Mouse (Mus musculus) forebrain, embryonic 15.5 days (tissue): ENCODE results near the gene Tnfaip2. TPM values are rescaled to one million over a fixed set of nuclear protein-coding genes. Genes with fewer than 3 reads are reported as not detected.

Source experiments
- ATAC-seq: fragments of 200-750 bp; cut with Nextera tagmentation; replicated peaks from 2 replicates; pipeline ENCODE4 v1.8.0; 2017; ENCODE audit warnings: mild to moderate bottlenecking, moderate TSS enrichment, moderate library complexity
- H3K27ac ChIP-seq: fragments of 300-500 bp; sonication (generic); replicated peaks from 2 replicates; pipeline ENCODE4 v1.5.1; 2015; ENCODE audit warnings: mild to moderate bottlenecking, inconsistent platforms
- H3K27me3 ChIP-seq: fragments of 300-500 bp; sonication (generic); 2 replicates; pipeline ENCODE4 v1.6.1; 2015; ENCODE audit warnings: inconsistent platforms
- H3K36me3 ChIP-seq: fragments of 300-500 bp; sonication (generic); 2 replicates; pipeline ENCODE4 v1.6.1; 2015; ENCODE audit warnings: mild to moderate bottlenecking, inconsistent platforms
- H3K4me1 ChIP-seq: fragments of 300-500 bp; sonication (generic); 2 replicates; pipeline ENCODE4 v1.6.1; 2015; ENCODE audit warnings: inconsistent platforms
- H3K4me2 ChIP-seq: fragments of 300-500 bp; sonication (generic); replicated peaks from 2 replicates; pipeline ENCODE4 v1.6.1; 2015; ENCODE audit warnings: mild to moderate bottlenecking, inconsistent platforms
- H3K4me3 ChIP-seq: fragments of 300-500 bp; sonication (generic); 2 replicates; pipeline ENCODE4 v1.5.1; 2015; ENCODE audit warnings: mild to moderate bottlenecking, inconsistent platforms
- H3K9ac ChIP-seq: fragments of 300-500 bp; sonication (generic); replicated peaks from 2 replicates; pipeline ENCODE4 v1.6.1; 2015; ENCODE audit warnings: mild to moderate bottlenecking, inconsistent platforms
- H3K9me3 ChIP-seq: fragments of 300-500 bp; sonication (generic); 2 replicates; pipeline ENCODE4 v1.6.1; 2016; ENCODE audit warnings: inconsistent platforms
- WGBS: fragments of 180-500 bp; shearing (Covaris S2); methylation state at CpG from one replicate; pipeline ENCODE4 v1.1.7; 2015; ENCODE audit warnings: mixed read lengths; 5-methylcytosine and 5-hydroxymethylcytosine counted together
- polyA plus RNA-seq: library from polyadenylated mRNA; unstranded; fragments of >200 nt; fragmentation: Nextera tagmentation; extraction: Ambion mirVana; gene quantifications from 2 replicates; pipeline ENCODE4 v1.2.1, GENCODE M21; 2015

Gene Tnfaip2
- polyA plus RNA-seq, 1 experiment from 2014 or later, result 0.51 TPM

- Histone ChIP-seq H3K27me3 (peaks cover 38% of the 10 kb centered on the region), H3K9me3 (no peaks in the 10 kb centered on the region)
- 91% methylated on average over 6 of the region's 6 CpGs for WGBS
These were observed 3.4 kb upstream of the Tnfaip2 start for GRCm38 (mm10) chr12:111438850-111439249.

GRCm38 (mm10) chr12:111440701-111441373 lies 1.4 kb upstream of the Tnfaip2 start:
- 97% methylated on average over 9 of the region's 9 CpGs for WGBS
- peaks cover 54% of the 10 kb centered on the region for H3K27me3 ChIP-seq

More at GRCm38 (mm10) chr12:111438850-111439249, 3.4 kb upstream of the Tnfaip2 start:
- H3K27ac ChIP-seq, result no peak overlapping the region
- H3K4me3 ChIP-seq, result no peak overlapping the region
- no peak overlapping the region for H3K9ac ChIP-seq
- no peak overlapping the region for H3K4me2 ChIP-seq
- ATAC-seq, result no peak
- H3K36me3 ChIP-seq, result no peaks in the 10 kb centered on the region
- peaks cover 12% of the 10 kb centered on the region for H3K4me1 ChIP-seq

DNA sequence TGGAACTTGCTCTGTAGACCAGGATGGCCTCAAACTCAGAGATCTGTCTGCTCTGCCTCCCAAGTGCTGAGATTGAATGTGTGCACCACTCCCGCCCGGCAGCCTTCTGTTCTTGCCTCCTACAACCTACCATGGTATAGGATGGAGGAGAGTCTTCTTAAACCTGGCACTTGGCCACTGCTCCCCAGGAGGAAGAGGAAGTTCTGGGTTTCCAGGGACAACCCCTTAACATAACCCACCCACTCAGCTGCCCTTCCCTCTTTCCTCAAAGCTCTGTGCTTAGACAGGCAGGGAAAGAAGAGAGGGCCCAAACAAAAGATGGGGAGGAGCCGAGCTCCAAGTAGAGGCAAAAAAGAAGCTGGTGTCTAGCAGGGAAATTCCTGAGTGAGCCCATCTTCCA lies 746 bp upstream of the Tnfaip2 start:
- Histone ChIP-seq H3K9me3 (no peaks in the 10 kb centered on the region), H3K4me2 (no peak overlapping the region), H3K36me3 (no peaks in the 10 kb centered on the region), H3K4me3 (no peak overlapping the region), H3K4me1 (peaks cover 19% of the 10 kb centered on the region), H3K9ac (no peak overlapping the region), H3K27ac (no peak overlapping the region), H3K27me3 (peaks cover 61% of the 10 kb centered on the region)
- no peak for ATAC-seq
- whole genome bisulfite sequencing, result 64% methylated on average over 3 of the region's 3 CpGs

More at GRCm38 (mm10) chr12:111440701-111441373, 1.4 kb upstream of the Tnfaip2 start:
- Histone ChIP-seq H3K27ac (no peak overlapping the region), H3K4me1 (peaks cover 15% of the 10 kb centered on the region), H3K36me3 (no peaks in the 10 kb centered on the region), H3K9me3 (no peaks in the 10 kb centered on the region), H3K4me3 (no peak overlapping the region), H3K4me2 (no peak overlapping the region), H3K9ac (no peak overlapping the region)
- ATAC-seq, result no peak

- no peak overlapping the region for H3K4me2 ChIP-seq
- no peak overlapping the region for H3K9ac ChIP-seq
- H3K27ac ChIP-seq, result no peak overlapping the region
- no peak for ATAC-seq
- 10% methylated on average over 15 of the region's 15 CpGs for WGBS
- H3K4me1 ChIP-seq, result peaks cover 19% of the 10 kb centered on the region
- no peak overlapping the region for H3K4me3 ChIP-seq
- no peaks in the 10 kb centered on the region for H3K36me3 ChIP-seq
- peaks cover 76% of the 10 kb centered on the region for H3K27me3 ChIP-seq
- H3K9me3 ChIP-seq, result no peaks in the 10 kb centered on the region
These were observed 972 bp downstream of the Tnfaip2 start for GRCm38 (mm10) chr12:111443011-111443870.

GRCm38 (mm10) chr12:111443921-111444831 lies 1.9 kb downstream of the Tnfaip2 start:
- Histone ChIP-seq H3K9me3 (no peaks in the 10 kb centered on the region), H3K36me3 (no peaks in the 10 kb centered on the region), H3K27ac (no peak overlapping the region), H3K27me3 (peaks cover 84% of the 10 kb centered on the region), H3K4me2 (no peak overlapping the region), H3K4me3 (no peak overlapping the region), H3K9ac (no peak overlapping the region), H3K4me1 (peaks cover 19% of the 10 kb centered on the region)
- 22% methylated on average over 10 of the region's 10 CpGs for WGBS
- ATAC-seq, result no peak

- H3K9ac ChIP-seq, result no peak overlapping the region
- H3K4me3 ChIP-seq, result peak overlapping the region; percentile 26
- peaks cover 96% of the 10 kb centered on the region for H3K27me3 ChIP-seq
These were observed 3.1 kb downstream of the Tnfaip2 start for GRCm38 (mm10) chr12:111445161-111445889.

DNA sequence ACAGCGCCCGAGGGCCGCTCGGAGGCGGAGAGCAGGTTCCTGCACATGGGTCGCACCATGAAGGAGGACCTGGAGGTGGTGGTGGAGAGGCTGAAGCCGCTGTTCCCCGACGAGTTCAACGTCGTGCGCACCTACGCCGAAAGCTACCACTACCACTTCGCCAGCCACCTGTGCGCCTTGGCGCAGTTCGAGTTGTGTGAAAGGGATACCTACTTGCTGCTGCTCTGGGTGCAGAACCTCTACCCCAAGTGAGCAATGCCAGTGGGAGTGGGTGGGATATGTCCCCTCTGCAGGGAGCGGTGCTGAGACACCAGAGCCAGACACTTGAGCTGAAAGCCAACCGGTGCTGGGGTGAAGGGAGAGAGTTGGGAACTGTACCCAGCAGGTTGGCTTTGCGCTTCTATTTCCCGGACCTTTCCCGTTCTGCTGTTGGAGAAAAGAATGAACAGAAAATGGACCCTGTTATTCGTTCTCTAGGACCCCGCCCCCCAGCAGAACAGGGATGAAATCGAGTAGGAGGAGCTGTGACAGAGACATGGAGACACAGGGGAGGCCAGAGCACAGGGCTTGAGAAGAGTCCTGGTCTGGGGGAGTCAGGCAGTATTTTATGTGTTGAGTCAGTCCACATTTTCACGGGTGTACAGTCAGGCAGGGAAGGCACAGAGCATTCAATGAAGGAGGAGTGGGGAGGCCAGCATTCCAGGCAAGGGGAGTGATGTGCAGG lies 3.8 kb downstream of the Tnfaip2 start:
- Histone ChIP-seq H3K4me1 (peaks cover 19% of the 10 kb centered on the region), H3K9ac (no peak overlapping the region), H3K36me3 (no peaks in the 10 kb centered on the region), H3K27me3 (peaks cover 96% of the 10 kb centered on the region), H3K4me2 (peak overlapping the region; percentile 30), H3K9me3 (no peaks in the 10 kb centered on the region), H3K4me3 (peak overlapping the region; percentile 26), H3K27ac (no peak overlapping the region)
- WGBS, result 4% methylated on average over 27 of the region's 27 CpGs
- no peak for ATAC-seq

More at GRCm38 (mm10) chr12:111445161-111445889, 3.1 kb downstream of the Tnfaip2 start:
- no peaks in the 10 kb centered on the region for H3K36me3 ChIP-seq
- no peaks in the 10 kb centered on the region for H3K9me3 ChIP-seq
- 1% methylated on average over 52 of the region's 52 CpGs for WGBS
- peaks cover 19% of the 10 kb centered on the region for H3K4me1 ChIP-seq
- H3K27ac ChIP-seq, result no peak overlapping the region
- H3K4me2 ChIP-seq, result peak overlapping the region; percentile 30
- no peak for ATAC-seq

- 13% methylated on average over 5 of the region's 5 CpGs for WGBS
- no peak for ATAC-seq
- Histone ChIP-seq H3K27ac (no peak overlapping the region), H3K4me2 (no peak overlapping the region), H3K9me3 (no peaks in the 10 kb centered on the region), H3K27me3 (peaks cover 93% of the 10 kb centered on the region), H3K4me3 (no peak overlapping the region), H3K36me3 (no peaks in the 10 kb centered on the region), H3K9ac (no peak overlapping the region), H3K4me1 (peaks cover 19% of the 10 kb centered on the region)
These were observed 4.5 kb downstream of the Tnfaip2 start for GRCm38 (mm10) chr12:111446745-111447144.

DNA sequence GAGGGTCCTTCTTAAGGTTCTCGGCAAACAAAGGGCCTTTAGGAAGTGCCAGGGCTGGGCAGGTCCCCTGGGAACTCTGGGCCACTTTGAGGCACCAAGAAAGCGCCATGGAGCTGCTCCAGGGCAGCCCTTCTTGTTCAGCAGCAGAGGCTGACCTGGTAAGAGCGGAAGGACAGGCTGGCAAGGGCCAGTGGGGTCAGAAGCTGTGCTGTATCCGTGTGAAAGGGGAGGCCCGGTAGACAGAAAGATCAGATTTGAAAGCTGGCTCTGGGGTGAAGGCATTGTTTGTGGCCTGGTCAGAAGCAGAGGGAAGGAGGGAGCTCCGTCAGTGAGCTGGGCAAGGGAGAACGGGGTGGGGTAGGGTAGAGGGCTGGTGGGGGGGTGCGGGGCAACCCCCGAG lies 5.1 kb downstream of the Tnfaip2 start:
- no peak for ATAC-seq
- Histone ChIP-seq H3K4me3 (no peak overlapping the region), H3K4me1 (peaks cover 15% of the 10 kb centered on the region), H3K36me3 (no peaks in the 10 kb centered on the region), H3K27ac (no peak overlapping the region), H3K9me3 (no peaks in the 10 kb centered on the region), H3K27me3 (peaks cover 87% of the 10 kb centered on the region), H3K9ac (no peak overlapping the region), H3K4me2 (no peak overlapping the region)
- WGBS, result 13% methylated on average over 9 of the region's 9 CpGs

GRCm38 (mm10) chr12:111447898-111448760 lies 5.9 kb downstream of the Tnfaip2 start:
- peaks cover 79% of the 10 kb centered on the region for H3K27me3 ChIP-seq
- H3K9ac ChIP-seq, result no peak overlapping the region
- no peaks in the 10 kb centered on the region for H3K36me3 ChIP-seq
- H3K9me3 ChIP-seq, result no peaks in the 10 kb centered on the region
- ATAC-seq, result no peak
- WGBS, result 15% methylated on average over 22 of the region's 22 CpGs
- H3K4me2 ChIP-seq, result no peak overlapping the region
- no peak overlapping the region for H3K4me3 ChIP-seq
- H3K4me1 ChIP-seq, result peaks cover 11% of the 10 kb centered on the region
- H3K27ac ChIP-seq, result no peak overlapping the region
